Comparison of ENCODE assay signal across 8 mouse cellular contexts in the genomic region with DNA sequence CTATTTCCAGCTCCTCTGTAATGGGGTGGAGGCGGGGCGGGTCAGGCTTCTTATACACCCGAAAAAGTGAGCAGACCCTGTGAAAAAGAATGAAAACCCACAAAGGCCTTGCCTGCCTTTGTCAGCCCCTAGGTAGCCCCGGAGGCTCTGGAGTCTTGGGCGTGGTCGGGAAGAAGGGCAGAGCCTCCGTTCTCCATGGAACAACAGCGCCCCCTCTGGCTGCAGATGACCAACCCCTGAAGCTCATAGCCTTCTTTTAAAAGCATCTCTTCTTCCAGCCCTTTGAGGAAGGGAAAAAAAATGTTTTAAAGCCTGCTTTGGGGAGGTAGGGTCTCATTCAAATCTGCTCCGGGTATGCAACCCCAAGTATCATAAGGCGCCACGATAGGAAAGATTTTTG. TPM values are rescaled to one million over a fixed set of nuclear protein-coding genes. Genes with fewer than 3 reads are reported as not detected.
A peak's percentile ranks its signal among the peaks of the same experiment; 100 is the strongest.
DNase-seq lines count a peak whose midpoint lies in the region; ATAC-seq lines count a peak whose summit lies in the region.

No protein-coding gene starts in this region.

- peak; percentile 59 for DNase-seq in kidney, adult 18-20 months
- peak; percentile 64 for DNase-seq in brain, adult 2 months (ENCODE audit: low read depth, low spot score)
- peak; percentile 79 to 85 for DNase-seq in heart, postnatal 36 days
- DNase-seq in ovary, postnatal 10 days (ENCODE audit: low spot score) = peak; percentile 65
- DNase-seq in urinary bladder, postnatal 36 days (ENCODE audit: low spot score in 2 of 2) = peak; percentile 63 to 77

- H3K27me3 ChIP-seq in kidney, embryonic 14.5 days (ENCODE audit: control insufficient read depth, insufficient read depth, low read length) = no peaks in the 10 kb centered on the region
- no peaks in the 10 kb centered on the region for H3K27me3 ChIP-seq in forebrain, embryonic 13.5 days
- no peaks in the 10 kb centered on the region for H3K27me3 ChIP-seq in limb, embryonic 12.5 days

- H3K9ac ChIP-seq in kidney, embryonic 14.5 days (ENCODE audit: low read depth, low read length) = no peak overlapping the region
- H3K9ac ChIP-seq in forebrain, embryonic 13.5 days = no peak overlapping the region
- no peak overlapping the region for H3K9ac ChIP-seq in limb, embryonic 12.5 days (replicated peaks)

- H3K9me3 ChIP-seq in kidney, embryonic 14.5 days (ENCODE audit: control insufficient read depth, low read length) = no peaks in the 10 kb centered on the region
- H3K9me3 ChIP-seq in forebrain, embryonic 13.5 days (replicated peaks) = no peaks in the 10 kb centered on the region
- H3K9me3 ChIP-seq in limb, embryonic 12.5 days = no peaks in the 10 kb centered on the region

- WGBS in kidney, embryonic 14.5 days = 20% methylated on average over 11 of the region's 11 CpGs
- 12% methylated on average over 11 of the region's 11 CpGs for WGBS in forebrain, embryonic 13.5 days
- 13% methylated on average over 11 of the region's 11 CpGs for WGBS in limb, embryonic 12.5 days

- ATAC-seq in kidney, embryonic 14.5 days (ENCODE audit: low FRiP score, low TSS enrichment) = no peak
- no peak for ATAC-seq in forebrain, embryonic 13.5 days
- no peak for ATAC-seq in limb, embryonic 12.5 days (ENCODE audit: insufficient number of reproducible peaks, insufficient read depth, low FRiP score, low TSS enrichment, low read depth)

- intact Hi-C loops in heart, postnatal 36 days (cut with DNase I) = loop anchor here (1.0 kb wide), 1 partner anchor 105 kb away; the partner anchor contains the start of gene Col6a2

- no peak overlapping the region for H3K4me3 ChIP-seq in kidney, embryonic 14.5 days (ENCODE audit: low read length)
- no peak overlapping the region for H3K4me3 ChIP-seq in forebrain, embryonic 13.5 days
- no peak overlapping the region for H3K4me3 ChIP-seq in limb, embryonic 12.5 days (replicated peaks)

- peaks cover 15% of the 10 kb centered on the region for H3K4me1 ChIP-seq in kidney, embryonic 14.5 days (ENCODE audit: control insufficient read depth, insufficient read depth, low read length)
- peaks cover 12% of the 10 kb centered on the region for H3K4me1 ChIP-seq in forebrain, embryonic 13.5 days
- peaks cover 62% of the 10 kb centered on the region for H3K4me1 ChIP-seq in limb, embryonic 12.5 days (replicated peaks)

- no peak overlapping the region for H3K27ac ChIP-seq in kidney, embryonic 14.5 days (ENCODE audit: low read depth, low read length)
- no peak overlapping the region for H3K27ac ChIP-seq in forebrain, embryonic 13.5 days
- no peak overlapping the region for H3K27ac ChIP-seq in limb, embryonic 12.5 days

- H3K4me2 ChIP-seq in kidney, embryonic 14.5 days (replicated peaks; ENCODE audit: low read depth, low read length) = no peak overlapping the region
- peak overlapping the region; percentile 32 for H3K4me2 ChIP-seq in forebrain, embryonic 13.5 days
- peak overlapping the region; percentile 23; the same call in 1 of the 2 replicates for H3K4me2 ChIP-seq in limb, embryonic 12.5 days

- H3K36me3 ChIP-seq in kidney, embryonic 14.5 days (ENCODE audit: control insufficient read depth, insufficient read depth, low read length) = no peaks in the 10 kb centered on the region
- H3K36me3 ChIP-seq in forebrain, embryonic 13.5 days (ENCODE audit: poor library complexity, severe bottlenecking) = no peaks in the 10 kb centered on the region
- H3K36me3 ChIP-seq in limb, embryonic 12.5 days = peaks cover under 1% of the 10 kb centered on the region; the same call in 1 of the 2 replicates

RNA-seq across cellular contexts. Expression of gene Col6a1, which starts 2.4 kb away (rescaled TPM):
- 18.8 and 38.1 TPM in 2 replicates for polyA plus RNA-seq in kidney, embryonic 14.5 days (2014; fragmentation: Nextera tagmentation; extraction: Ambion mirVana)
- polyA plus RNA-seq in forebrain, embryonic 13.5 days (2015; fragmentation: Nextera tagmentation; extraction: Ambion mirVana) = 4.4 and 5.9 TPM in 2 replicates
- 10 to 100 TPM; 69.8 to 78.5 TPM for total RNA-seq in heart, postnatal 36 days (2021)
- 40.1 and 49.2 TPM in 2 replicates for polyA plus RNA-seq in limb, embryonic 12.5 days (2016; fragmentation: Nextera tagmentation; extraction: Ambion mirVana)
